Mouse (Mus musculus): Measurements from ENCODE around the gene Adcy9. TPM values are rescaled to one million over a fixed set of nuclear protein-coding genes. Genes with fewer than 3 reads are reported as not detected.
A peak's percentile ranks its signal among the peaks of the same experiment; 100 is the strongest.

The Adcy9 gene
- polyA plus RNA-seq, 1 experiment from 2014 or later = 1.5 TPM

DNA sequence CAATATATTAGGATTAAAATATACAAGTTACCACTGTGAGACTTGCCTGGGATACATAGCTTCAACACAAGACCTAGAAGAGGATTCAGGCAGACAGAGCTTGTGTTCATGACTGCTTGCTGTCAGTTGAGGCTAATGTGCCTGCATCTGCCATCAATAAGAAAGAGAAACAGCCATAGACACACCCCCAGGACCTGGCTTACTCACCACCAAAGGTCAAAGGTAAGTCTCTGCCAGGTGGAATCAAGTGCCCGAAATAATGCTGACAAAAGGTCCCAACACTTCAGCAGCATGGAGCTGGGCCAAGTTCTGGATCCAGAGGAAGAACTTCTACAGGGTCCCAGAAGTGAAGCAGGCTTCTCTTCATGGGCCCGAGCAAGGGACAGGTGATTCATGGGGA is 86.9 kb downstream of the Adcy9 start:
- WGBS = 87% methylated on average over 2 of the region's 2 CpGs
- no peaks in the 10 kb centered on the region for H3K9me3 ChIP-seq
- H3K4me1 ChIP-seq = 0 out of 2 replicates have a peak, but pooled peaks cover 11% of the 10 kb centered on the region
- no peak overlapping the region for H3K9ac ChIP-seq
- no peak overlapping the region for H3K4me2 ChIP-seq (replicated peaks)
- no peak overlapping the region for H3K27ac ChIP-seq
- no peaks in the 10 kb centered on the region for H3K36me3 ChIP-seq
- H3K4me3 ChIP-seq = no peak overlapping the region
- H3K27me3 ChIP-seq = peaks cover 13% of the 10 kb centered on the region; the same call in 1 of the 2 replicates
- no peak for ATAC-seq (ENCODE audit: low FRiP score, low read depth)

DNA sequence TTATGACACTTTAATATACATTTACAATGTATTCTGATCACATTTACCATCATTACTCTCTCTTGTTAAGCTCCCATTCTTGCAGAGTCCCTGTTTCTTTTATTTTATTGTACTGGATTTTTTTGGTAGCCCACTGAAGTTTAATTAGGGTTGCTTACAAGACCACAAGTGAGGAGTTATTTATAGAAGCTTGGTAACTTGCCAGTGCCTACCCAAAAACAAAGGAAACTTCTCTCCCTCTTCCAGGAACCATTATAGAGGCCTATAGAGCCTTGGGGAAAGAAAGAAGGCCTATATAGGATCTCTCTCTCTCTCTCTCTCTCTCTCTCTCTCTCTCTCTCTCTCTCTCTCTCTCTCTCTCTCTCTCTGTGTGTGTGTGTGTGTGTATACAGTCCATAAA is 93.2 kb downstream of the Adcy9 start:
- 0 out of 2 replicates have a peak, but pooled peaks cover 5% of the 10 kb centered on the region for H3K27me3 ChIP-seq
- no peak overlapping the region for H3K27ac ChIP-seq
- H3K4me3 ChIP-seq = no peak overlapping the region
- H3K4me1 ChIP-seq = peaks cover 18% of the 10 kb centered on the region; the same call in 1 of the 2 replicates
- no peaks in the 10 kb centered on the region for H3K9me3 ChIP-seq
- no peak overlapping the region for H3K4me2 ChIP-seq (replicated peaks)
- H3K9ac ChIP-seq = no peak overlapping the region
- ATAC-seq (ENCODE audit: low FRiP score, low read depth) = no peak
- H3K36me3 ChIP-seq = no peaks in the 10 kb centered on the region

- H3K27me3 ChIP-seq = 0 out of 2 replicates have a peak, but pooled peaks cover 2% of the 10 kb centered on the region
- no peak for ATAC-seq (ENCODE audit: low FRiP score, low read depth)
- H3K36me3 ChIP-seq = no peaks in the 10 kb centered on the region
- H3K4me1 ChIP-seq = peaks cover 18% of the 10 kb centered on the region; the same call in 1 of the 2 replicates
- no peaks in the 10 kb centered on the region for H3K9me3 ChIP-seq
- H3K4me3 ChIP-seq = no peak overlapping the region
- H3K9ac ChIP-seq = no peak overlapping the region
- no peak overlapping the region for H3K27ac ChIP-seq
- WGBS = 90% methylated on average over 2 of the region's 2 CpGs
- H3K4me2 ChIP-seq (replicated peaks) = no peak overlapping the region
Observed at GRCm38 (mm10) chr16:4325801-4326200, 94.5 kb downstream of the Adcy9 start.

DNA sequence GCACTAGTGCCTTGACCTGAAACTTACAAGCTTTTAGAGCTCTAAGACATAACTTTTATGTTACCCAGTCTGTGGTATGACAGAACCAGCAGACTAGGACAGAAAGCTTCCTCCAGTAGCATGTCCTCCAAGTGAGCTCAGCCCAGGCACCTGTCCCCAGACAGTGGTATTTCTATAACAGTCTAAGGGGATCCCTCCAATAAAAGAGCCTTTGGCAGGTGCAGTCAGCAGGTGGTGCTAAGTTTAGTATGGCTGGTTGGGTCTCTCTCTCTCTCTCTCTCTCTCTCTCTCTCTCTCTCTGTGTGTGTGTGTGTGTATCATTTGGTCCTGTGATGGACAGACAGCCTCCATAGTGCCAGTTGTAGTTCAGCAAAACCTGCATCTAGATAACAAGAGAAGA is 95.3 kb downstream of the Adcy9 start:
- no peak overlapping the region for H3K4me3 ChIP-seq
- no peak overlapping the region for H3K4me2 ChIP-seq (replicated peaks)
- no peaks in the 10 kb centered on the region for H3K36me3 ChIP-seq
- peaks cover 18% of the 10 kb centered on the region; the same call in 1 of the 2 replicates for H3K4me1 ChIP-seq
- H3K27ac ChIP-seq = no peak overlapping the region
- ATAC-seq (ENCODE audit: low FRiP score, low read depth) = no peak
- no peak overlapping the region for H3K9ac ChIP-seq
- no peaks in the 10 kb centered on the region for H3K9me3 ChIP-seq
- H3K27me3 ChIP-seq = no peaks in the 10 kb centered on the region

- no peak overlapping the region for H3K9ac ChIP-seq
- no peaks in the 10 kb centered on the region for H3K27me3 ChIP-seq
- peaks cover 9% of the 10 kb centered on the region for H3K4me1 ChIP-seq
- no peak for ATAC-seq (ENCODE audit: low FRiP score, low read depth)
- no peak overlapping the region for H3K4me3 ChIP-seq
- WGBS = 68% methylated on average over 3 of the region's 3 CpGs
- no peaks in the 10 kb centered on the region for H3K36me3 ChIP-seq
- H3K4me2 ChIP-seq (replicated peaks) = no peak overlapping the region
- no peaks in the 10 kb centered on the region for H3K9me3 ChIP-seq
- no peak overlapping the region for H3K27ac ChIP-seq
Observed at GRCm38 (mm10) chr16:4320856-4321255, 99.4 kb downstream of the Adcy9 start.

DNA sequence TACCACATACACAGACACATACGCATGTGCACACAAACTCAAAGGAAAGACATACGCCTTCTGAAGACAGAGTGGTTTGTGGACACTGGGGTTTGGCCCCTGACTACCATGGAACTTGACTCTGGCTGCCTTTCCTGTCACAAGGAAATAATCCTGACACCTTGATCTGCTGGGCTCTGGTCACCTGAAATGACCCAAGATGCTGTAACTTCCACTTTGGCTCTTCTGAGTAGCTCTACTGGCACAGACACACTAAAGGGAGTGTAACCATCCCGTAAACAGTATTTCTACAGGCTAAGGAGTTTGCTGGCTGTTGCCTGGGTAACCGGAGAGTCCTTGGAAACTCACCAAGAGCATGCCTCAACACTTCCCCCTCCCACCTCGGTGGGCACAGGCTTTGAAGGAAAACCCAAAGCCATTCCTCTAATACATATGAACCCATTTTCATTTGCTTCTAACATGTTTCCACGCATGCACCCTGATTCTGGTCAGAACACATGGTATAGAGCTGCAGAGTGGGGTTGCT is 102.2 kb downstream of the Adcy9 start:
- H3K9me3 ChIP-seq = no peaks in the 10 kb centered on the region
- H3K9ac ChIP-seq = no peak overlapping the region
- peaks cover 9% of the 10 kb centered on the region for H3K4me1 ChIP-seq
- ATAC-seq (ENCODE audit: low FRiP score, low read depth) = peak; percentile 49; the same call in 1 of the 2 replicates
- WGBS = 64% methylated on average over 6 of the region's 6 CpGs
- H3K27me3 ChIP-seq = no peaks in the 10 kb centered on the region
- H3K36me3 ChIP-seq = no peaks in the 10 kb centered on the region
- H3K4me2 ChIP-seq (replicated peaks) = no peak overlapping the region
- H3K27ac ChIP-seq = no peak overlapping the region
- H3K4me3 ChIP-seq = no peak overlapping the region

DNA sequence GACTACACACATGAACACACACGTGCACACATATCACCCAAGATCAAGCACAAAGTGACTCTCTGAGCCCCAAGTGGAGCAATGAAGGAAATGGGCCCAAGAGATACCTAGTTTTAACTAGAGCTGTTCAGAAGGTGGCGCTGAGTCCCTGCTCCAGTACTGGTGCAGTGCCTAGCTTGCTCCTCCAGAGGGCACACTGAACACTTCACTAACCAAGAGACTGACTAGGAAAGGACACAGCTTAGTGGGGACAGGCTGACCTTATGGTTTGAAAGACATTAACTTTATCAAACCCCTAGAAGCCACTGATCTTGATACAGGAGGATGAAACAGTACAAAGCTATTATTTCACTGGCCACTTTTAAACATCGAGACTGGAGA is 104.2 kb downstream of the Adcy9 start:
- H3K27ac ChIP-seq = no peak overlapping the region
- H3K9ac ChIP-seq = no peak overlapping the region
- peak; percentile 68 for ATAC-seq (ENCODE audit: low FRiP score, low read depth)
- H3K4me2 ChIP-seq (replicated peaks) = no peak overlapping the region
- H3K36me3 ChIP-seq = no peaks in the 10 kb centered on the region
- peaks cover 9% of the 10 kb centered on the region for H3K4me1 ChIP-seq
- H3K9me3 ChIP-seq = no peaks in the 10 kb centered on the region
- 31% methylated on average over 3 of the region's 3 CpGs for WGBS
- no peak overlapping the region for H3K4me3 ChIP-seq
- H3K27me3 ChIP-seq = no peaks in the 10 kb centered on the region

- ATAC-seq (ENCODE audit: low FRiP score, low read depth) = 0 out of 2 replicates have a peak, but pooled peaks have one; percentile 16
- Histone ChIP-seq H3K4me2 (replicated peaks) (no peak overlapping the region), H3K4me1 (peaks cover 9% of the 10 kb centered on the region), H3K36me3 (no peaks in the 10 kb centered on the region), H3K4me3 (no peak overlapping the region), H3K9me3 (no peaks in the 10 kb centered on the region), H3K27ac (no peak overlapping the region), H3K9ac (no peak overlapping the region), H3K27me3 (no peaks in the 10 kb centered on the region)
- WGBS = 64% methylated on average over 2 of the region's 2 CpGs
Observed at GRCm38 (mm10) chr16:4315352-4316093, 104.8 kb downstream of the Adcy9 start.

GRCm38 (mm10) chr16:4314891-4315290 is 105.4 kb downstream of the Adcy9 start:
- no peak overlapping the region for H3K4me2 ChIP-seq (replicated peaks)
- no peaks in the 10 kb centered on the region for H3K27me3 ChIP-seq
- WGBS = 84% methylated on average over 4 of the region's 4 CpGs
- H3K27ac ChIP-seq = no peak overlapping the region
- H3K9me3 ChIP-seq = no peaks in the 10 kb centered on the region
- H3K9ac ChIP-seq = no peak overlapping the region
- no peaks in the 10 kb centered on the region for H3K36me3 ChIP-seq
- no peak overlapping the region for H3K4me3 ChIP-seq
- H3K4me1 ChIP-seq = peaks cover 9% of the 10 kb centered on the region
- ATAC-seq (ENCODE audit: low FRiP score, low read depth) = no peak

GRCm38 (mm10) chr16:4312018-4312417 is 108.3 kb downstream of the Adcy9 start:
- no peak overlapping the region for H3K4me2 ChIP-seq (replicated peaks)
- H3K36me3 ChIP-seq = no peaks in the 10 kb centered on the region
- H3K9ac ChIP-seq = no peak overlapping the region
- no peak overlapping the region for H3K27ac ChIP-seq
- ATAC-seq (ENCODE audit: low FRiP score, low read depth) = no peak
- H3K27me3 ChIP-seq = no peaks in the 10 kb centered on the region
- no peaks in the 10 kb centered on the region for H3K4me1 ChIP-seq
- 71% methylated on average over 2 of the region's 2 CpGs for WGBS
- H3K4me3 ChIP-seq = no peak overlapping the region
- H3K9me3 ChIP-seq = no peaks in the 10 kb centered on the region

- no peaks in the 10 kb centered on the region for H3K9me3 ChIP-seq
Observed at GRCm38 (mm10) chr16:4311608-4312007, 108.7 kb downstream of the Adcy9 start.

GRCm38 (mm10) chr16:4307795-4308194 is 112.5 kb downstream of the Adcy9 start:
- H3K9ac ChIP-seq = no peak overlapping the region
- no peak overlapping the region for H3K4me2 ChIP-seq (replicated peaks)
- H3K27me3 ChIP-seq = no peaks in the 10 kb centered on the region
- ATAC-seq (ENCODE audit: low FRiP score, low read depth) = no peak
- H3K4me3 ChIP-seq = no peak overlapping the region
- no peaks in the 10 kb centered on the region for H3K9me3 ChIP-seq
- 78% methylated on average over 4 of the region's 4 CpGs for WGBS
- H3K27ac ChIP-seq = no peak overlapping the region
- H3K36me3 ChIP-seq = no peaks in the 10 kb centered on the region
- H3K4me1 ChIP-seq = no peaks in the 10 kb centered on the region

More at GRCm38 (mm10) chr16:4311608-4312007, 108.7 kb downstream of the Adcy9 start:
- Histone ChIP-seq H3K27ac (no peak overlapping the region), H3K4me1 (no peaks in the 10 kb centered on the region), H3K4me2 (replicated peaks) (no peak overlapping the region), H3K36me3 (no peaks in the 10 kb centered on the region), H3K9ac (no peak overlapping the region), H3K27me3 (no peaks in the 10 kb centered on the region), H3K4me3 (no peak overlapping the region)
- WGBS = 46% methylated on average over 2 of the region's 2 CpGs
- ATAC-seq (ENCODE audit: low FRiP score, low read depth) = no peak

All from limb, embryonic 13.5 days (tissue).